Mouse (Mus musculus): ENCODE measurements around the gene Olfr1314. TPM values are rescaled to one million over a fixed set of nuclear protein-coding genes. Genes with fewer than 3 reads are reported as not detected.

The Olfr1314 gene
- total RNA-seq, 1 experiment: not detected

- no peak for DNase-seq (ENCODE audit: low read depth, low spot score)
- in situ Hi-C loops (cut with MboI; ENCODE audit: low sequenced_read_pairs in 2 of 2, unreplicated experiment in 2 of 2): no loop called here
- TF ChIP-seq ZNF384 (IDR thresholded peaks at IDR 0.05; ENCODE audit: low read depth, low read length) (no peak), ZC3H11A (IDR thresholded peaks at IDR 0.05; ENCODE audit: borderline replicate concordance, low read depth, low read length) (no peak), HCFC1 (IDR thresholded peaks at IDR 0.05; ENCODE audit: borderline replicate concordance, insufficient read depth, low read length) (no peak), CHD2 (IDR thresholded peaks at IDR 0.05; ENCODE audit: low read depth, low read length) (no peak), MAFK (IDR thresholded peaks at IDR 0.05; ENCODE audit: insufficient read depth, low read depth, low read length) (no peak)
- H3K9me3 ChIP-seq (ENCODE audit: control insufficient read depth, insufficient read depth, low read depth, low read length): no peaks in the 10 kb centered on the region
- no peaks in the 10 kb centered on the region for H3K4me1 ChIP-seq (ENCODE audit: control insufficient read depth in 2 of 2, insufficient read depth in 2 of 2, low read length in 2 of 2, poor library complexity in 1 of 2)
- no peak within 1 kb of the TSS for H3K4me3 ChIP-seq (ENCODE audit: insufficient read depth in 1 of 2, low read depth in 1 of 2, low read length in 2 of 2, poor library complexity in 1 of 2, severe bottlenecking in 1 of 2)
- H3K27ac ChIP-seq (ENCODE audit: insufficient read depth, low read depth, low read length, poor library complexity, severe bottlenecking): no peak within 1 kb of the TSS
- no peak within 1 kb of the TSS for H3K9ac ChIP-seq (ENCODE audit: insufficient read depth, low read depth, low read length, poor library complexity, severe bottlenecking)
- no peaks in the 10 kb centered on the region for H3K36me3 ChIP-seq (ENCODE audit: control insufficient read depth, insufficient read depth, low read length, poor library complexity, severe bottlenecking)
Observed at GRCm38 (mm10) chr2:112050138-112050537, 46.4 kb downstream of the Olfr1314 start, which contains the start of gene Olfr1312. Gene Olfr1312 (minus strand): TSS chr2:112050238.

Other genes with a start within 250 kb of the Olfr1314 start
- gene Olfr1305, start 219.6 kb downstream of the Olfr1314 start, total RNA-seq (2012; rRNA removed): not detected in 2 replicates
- not detected in 2 replicates for gene Olfr1306, start 180.5 kb downstream of the Olfr1314 start, total RNA-seq (2012; rRNA removed)
- gene Olfr1307, start 147.3 kb downstream of the Olfr1314 start, total RNA-seq (2012; rRNA removed): not detected in 2 replicates
- not detected in 2 replicates for gene Olfr1308, start 131.8 kb downstream of the Olfr1314 start, total RNA-seq (2012; rRNA removed)
- not detected in 2 replicates for gene Olfr1309, start 106.5 kb downstream of the Olfr1314 start, total RNA-seq (2012; rRNA removed)
- not detected in 2 replicates for gene Olfr1310, start 84.1 kb downstream of the Olfr1314 start, total RNA-seq (2012; rRNA removed)
- not detected in 2 replicates for gene Olfr1311, start 72.4 kb downstream of the Olfr1314 start, total RNA-seq (2012; rRNA removed)
- gene Olfr1312, start 46.5 kb downstream of the Olfr1314 start, total RNA-seq (2012; rRNA removed): not detected in 2 replicates
- not detected in 2 replicates for gene Olfr1313, start 18.9 kb downstream of the Olfr1314 start, total RNA-seq (2012; rRNA removed)
- gene Olfr1315-ps1, start 18.7 kb upstream of the Olfr1314 start, total RNA-seq (2012; rRNA removed): not detected in 2 replicates
- not detected in 2 replicates for gene Olfr1316, start 38.2 kb upstream of the Olfr1314 start, total RNA-seq (2012; rRNA removed)
- not detected in 2 replicates for gene Olfr1317, start 43.5 kb upstream of the Olfr1314 start, total RNA-seq (2012; rRNA removed)
- gene Olfr1318, start 57.4 kb upstream of the Olfr1314 start, total RNA-seq (2012; rRNA removed): not detected in 2 replicates
- 15.8 and 25.0 TPM in 2 replicates for gene Lpcat4, start 142.7 kb upstream of the Olfr1314 start, total RNA-seq (2012; rRNA removed)
- not detected in 2 replicates for gene Nutm1, start 162.5 kb upstream of the Olfr1314 start, total RNA-seq (2012; rRNA removed)
- 308 and 339 TPM in 2 replicates for gene Nop10, start 165.1 kb upstream of the Olfr1314 start, total RNA-seq (2012; rRNA removed)
- gene Slc12a6, start 169.0 kb upstream of the Olfr1314 start, total RNA-seq (2012; rRNA removed): 20.7 and 29.2 TPM in 2 replicates
- gene Gm21985, start 169.5 kb upstream of the Olfr1314 start, total RNA-seq (2012; rRNA removed): 0.69 and 0.98 TPM in 2 replicates

Measured in ES-E14 (cell line).